Mouse (Mus musculus) intestine, postnatal 0 days (tissue): ENCODE data around the gene Smug1. TPM values are rescaled to one million over a fixed set of nuclear protein-coding genes. Genes with fewer than 3 reads are reported as not detected.

Experiments
- ATAC-seq: fragments of 200-750 bp; cut with Nextera tagmentation; 2 replicates; pipeline ENCODE4 v1.8.0; 2017; ENCODE audit warnings: mild to moderate bottlenecking, moderate TSS enrichment, moderate library complexity
- H3K27ac ChIP-seq: fragments of 300-500 bp; sonication (generic); 2 replicates; pipeline ENCODE4 v1.5.1; 2014; ENCODE audit warnings: mild to moderate bottlenecking, low read depth, low read length, moderate library complexity
- H3K27me3 ChIP-seq: fragments of 300-500 bp; sonication (generic); replicated peaks from 2 replicates; pipeline ENCODE4 v1.6.1; 2014; ENCODE audit warnings: low read length, mixed read lengths; ENCODE audit not compliant: control insufficient read depth, insufficient read depth
- H3K36me3 ChIP-seq: fragments of 300-500 bp; sonication (generic); 2 replicates; pipeline ENCODE4 v1.6.1; 2014; ENCODE audit warnings: mild to moderate bottlenecking, moderate library complexity; ENCODE audit not compliant: control insufficient read depth, insufficient read depth
- H3K4me1 ChIP-seq: fragments of 300-500 bp; sonication (generic); replicated peaks from 2 replicates; pipeline ENCODE4 v1.6.1; 2014; ENCODE audit warnings: antibody characterized with exemption, low read length, mixed read lengths; ENCODE audit not compliant: control insufficient read depth, insufficient read depth
- H3K4me2 ChIP-seq: fragments of 300-500 bp; sonication (generic); replicated peaks from 2 replicates; pipeline ENCODE4 v1.6.1; 2014; ENCODE audit warnings: low read depth, mild to moderate bottlenecking, moderate library complexity
- H3K4me3 ChIP-seq: fragments of 300-500 bp; sonication (generic); 2 replicates; pipeline ENCODE4 v1.5.1; 2014; ENCODE audit warnings: low read depth, low read length
- H3K9ac ChIP-seq: fragments of 300-500 bp; sonication (generic); 2 replicates; pipeline ENCODE4 v1.6.1; 2014; ENCODE audit warnings: mild to moderate bottlenecking, low read depth, low read length
- H3K9me3 ChIP-seq: fragments of 300-500 bp; sonication (generic); 2 replicates; pipeline ENCODE4 v1.6.1; 2016; ENCODE audit warnings: mixed run types; ENCODE audit not compliant: control insufficient read depth
- CTCF ChIP-seq: sonication (generic); IDR thresholded peaks from 2 replicates; pipeline ENCODE4 v1.5.1; 2016; ENCODE audit warnings: low read depth, mild to moderate bottlenecking, control low read depth, antibody characterized with exemption, moderate library complexity
- WGBS: fragments of 180-500 bp; shearing (Covaris S2); extraction: QIAGEN DNeasy Blood & Tissue Kit; methylation state at CpG from one replicate; pipeline ENCODE4 v1.1.7; 2014; 5-methylcytosine and 5-hydroxymethylcytosine counted together
- polyA plus RNA-seq: library from polyadenylated mRNA; unstranded; fragments of >200 nt; fragmentation: Nextera tagmentation; extraction: Ambion mirVana; gene quantifications from 2 replicates; pipeline ENCODE4 v1.2.1, GENCODE M21; 2015

The Smug1 gene
- polyA plus RNA-seq, 1 experiment from 2014 or later, result 9.2 TPM

- Histone ChIP-seq H3K36me3 (no peaks in the 10 kb centered on the region), H3K4me2 (no peak overlapping the region), H3K4me3 (no peak overlapping the region), H3K27ac (no peak overlapping the region), H3K9me3 (no peaks in the 10 kb centered on the region), H3K27me3 (peaks cover 22% of the 10 kb centered on the region), H3K4me1 (no peaks in the 10 kb centered on the region), H3K9ac (no peak overlapping the region)
- 51% methylated on average over 8 of the region's 8 CpGs for WGBS
- no peak for TF ChIP-seq CTCF
- ATAC-seq, result no peak
Observed at GRCm38 (mm10) chr15:103123343-103123742, 43.5 kb downstream of the Smug1 start.

GRCm38 (mm10) chr15:103122372-103122771 lies 44.5 kb downstream of the Smug1 start:
- TF ChIP-seq CTCF, result no peak
- Histone ChIP-seq H3K27ac (no peak overlapping the region), H3K9ac (no peak overlapping the region), H3K27me3 (peaks cover 24% of the 10 kb centered on the region), H3K4me3 (no peak overlapping the region), H3K9me3 (no peaks in the 10 kb centered on the region), H3K4me1 (no peaks in the 10 kb centered on the region), H3K36me3 (no peaks in the 10 kb centered on the region), H3K4me2 (no peak overlapping the region)
- 57% methylated on average over 2 of the region's 2 CpGs for WGBS
- ATAC-seq, result no peak

DNA sequence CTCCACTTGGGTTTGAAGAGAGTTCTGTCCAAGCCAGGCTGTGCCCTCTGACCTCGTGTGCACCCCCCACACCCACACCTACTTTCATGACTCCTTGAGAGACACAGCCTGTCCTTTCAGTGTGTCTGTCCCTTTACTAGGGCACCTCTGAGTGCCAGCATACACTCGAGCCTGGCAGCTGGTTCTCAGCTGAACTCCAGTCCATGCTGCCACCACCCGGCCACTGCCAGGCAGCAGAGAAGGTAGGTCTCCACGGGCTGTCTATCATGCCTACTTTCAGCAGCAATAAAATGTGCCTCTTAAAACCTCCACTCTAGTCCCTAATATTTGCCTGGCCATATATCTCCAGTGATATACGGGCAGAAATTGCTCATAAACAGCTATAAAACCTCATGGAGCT lies 45.5 kb downstream of the Smug1 start:
- WGBS, result 19% methylated on average over 5 of the region's 5 CpGs
- ATAC-seq, result no peak
- H3K36me3 ChIP-seq, result no peaks in the 10 kb centered on the region

GRCm38 (mm10) chr15:103120594-103120993 lies 46.3 kb downstream of the Smug1 start:
- no peaks in the 10 kb centered on the region for H3K36me3 ChIP-seq
- no peaks in the 10 kb centered on the region for H3K4me1 ChIP-seq
- H3K27me3 ChIP-seq, result peaks cover 32% of the 10 kb centered on the region
- ATAC-seq, result no peak
- H3K9ac ChIP-seq, result no peak overlapping the region
- no peak overlapping the region for H3K27ac ChIP-seq
- no peak for TF ChIP-seq CTCF
- H3K4me2 ChIP-seq, result no peak overlapping the region
- 48% methylated on average over 11 of the region's 11 CpGs for WGBS
- H3K4me3 ChIP-seq, result no peak overlapping the region
- H3K9me3 ChIP-seq, result no peaks in the 10 kb centered on the region

More for the DNA sequence above, 45.5 kb downstream of the Smug1 start:
- H3K9me3 ChIP-seq, result no peaks in the 10 kb centered on the region
- H3K4me1 ChIP-seq, result no peaks in the 10 kb centered on the region
- peak; percentile 54 for TF ChIP-seq CTCF
- H3K9ac ChIP-seq, result no peak overlapping the region
- H3K4me2 ChIP-seq, result no peak overlapping the region
- no peak overlapping the region for H3K4me3 ChIP-seq
- H3K27ac ChIP-seq, result no peak overlapping the region
- peaks cover 29% of the 10 kb centered on the region for H3K27me3 ChIP-seq

- ATAC-seq, result no peak
- Histone ChIP-seq H3K27ac (no peak overlapping the region), H3K4me3 (no peak overlapping the region), H3K9ac (no peak overlapping the region), H3K4me2 (no peak overlapping the region), H3K9me3 (no peaks in the 10 kb centered on the region), H3K36me3 (no peaks in the 10 kb centered on the region), H3K4me1 (no peaks in the 10 kb centered on the region), H3K27me3 (0 out of 2 replicates have a peak, but pooled peaks cover 20% of the 10 kb centered on the region)
- no peak for TF ChIP-seq CTCF
- 66% methylated on average over 5 of the region's 5 CpGs for WGBS
Observed at GRCm38 (mm10) chr15:103115726-103116125, 51.2 kb downstream of the Smug1 start.

DNA sequence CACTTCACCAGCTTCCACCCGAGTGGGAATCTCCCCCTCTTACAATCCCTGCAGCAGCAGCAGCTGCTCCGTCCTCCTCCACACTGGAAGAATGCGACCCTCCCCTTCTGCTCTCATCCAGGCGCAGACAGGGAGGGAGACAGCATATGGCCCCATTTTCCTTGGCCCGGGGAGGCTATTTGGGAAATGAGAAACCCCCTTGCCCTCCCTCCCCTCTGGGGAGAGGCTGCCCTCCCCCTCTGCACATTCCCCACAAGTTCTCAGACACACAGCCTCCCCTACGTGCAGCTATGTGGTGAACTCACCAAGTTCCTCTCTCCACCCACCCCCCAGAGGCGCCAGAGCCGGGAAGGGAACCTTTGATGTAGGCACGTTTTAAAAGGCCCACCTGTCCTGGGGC lies 51.6 kb downstream of the Smug1 start:
- WGBS, result 18% methylated on average over 9 of the region's 9 CpGs
- no peak overlapping the region for H3K4me3 ChIP-seq
- H3K27ac ChIP-seq, result no peak overlapping the region
- H3K4me2 ChIP-seq, result no peak overlapping the region
- H3K27me3 ChIP-seq, result 0 out of 2 replicates have a peak, but pooled peaks cover 16% of the 10 kb centered on the region
- H3K4me1 ChIP-seq, result no peaks in the 10 kb centered on the region
- ATAC-seq, result no peak
- no peak overlapping the region for H3K9ac ChIP-seq
- TF ChIP-seq CTCF, result no peak
- H3K36me3 ChIP-seq, result no peaks in the 10 kb centered on the region
- no peaks in the 10 kb centered on the region for H3K9me3 ChIP-seq

DNA sequence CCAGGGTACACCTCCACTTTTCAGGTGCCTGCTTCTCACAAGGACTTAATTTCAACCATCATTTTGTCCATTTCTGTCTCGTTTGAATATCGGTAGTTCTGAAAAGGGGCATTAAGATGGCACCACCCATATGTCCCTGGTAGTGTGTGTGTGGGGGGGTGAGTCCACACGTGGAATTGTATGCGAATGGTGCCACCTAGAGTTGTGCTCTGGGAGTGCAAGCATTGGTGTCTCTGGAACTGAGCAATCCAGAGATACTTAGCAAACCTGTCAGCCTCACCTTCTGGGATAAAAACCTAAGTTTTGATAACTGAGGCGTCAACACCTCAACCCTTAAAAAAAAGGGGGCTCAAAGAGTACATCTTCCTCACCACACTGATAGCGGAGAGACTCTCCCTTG lies 53.8 kb downstream of the Smug1 start:
- Histone ChIP-seq H3K9me3 (no peaks in the 10 kb centered on the region), H3K4me3 (no peak overlapping the region), H3K36me3 (no peaks in the 10 kb centered on the region), H3K27ac (no peak overlapping the region), H3K27me3 (0 out of 2 replicates have a peak, but pooled peaks cover 10% of the 10 kb centered on the region), H3K4me1 (no peaks in the 10 kb centered on the region), H3K9ac (no peak overlapping the region), H3K4me2 (no peak overlapping the region)
- ATAC-seq, result no peak
- TF ChIP-seq CTCF, result peak; percentile 32
- 83% methylated on average over 6 of the region's 6 CpGs for WGBS
